Mouse (Mus musculus) lung, embryonic 16.5 days (tissue): ENCODE data around the gene Tbcc. TPM values are rescaled to one million over a fixed set of nuclear protein-coding genes. Genes with fewer than 3 reads are reported as not detected.

ENCODE experiments used
- ATAC-seq: fragments of 200-750 bp; cut with Nextera tagmentation; 2 replicates; pipeline ENCODE4 v1.8.0; 2017; ENCODE audit warnings: low read depth, mild to moderate bottlenecking, moderate library complexity
- H3K27ac ChIP-seq: fragments of 300-500 bp; sonication (generic); 2 replicates; pipeline ENCODE4 v1.5.1; 2014; ENCODE audit warnings: mild to moderate bottlenecking, control low read depth, low read length
- H3K27me3 ChIP-seq: fragments of 300-500 bp; sonication (generic); 2 replicates; pipeline ENCODE4 v1.6.1; 2014; ENCODE audit warnings: low read depth, low read length, mixed read lengths; ENCODE audit not compliant: control insufficient read depth, insufficient read depth
- H3K36me3 ChIP-seq: fragments of 300-500 bp; sonication (generic); 2 replicates; pipeline ENCODE4 v1.6.1; 2014; ENCODE audit warnings: low read length; ENCODE audit not compliant: control insufficient read depth, insufficient read depth
- H3K4me1 ChIP-seq: fragments of 300-500 bp; sonication (generic); replicated peaks from 2 replicates; pipeline ENCODE4 v1.6.1; 2014; ENCODE audit warnings: low read length, mixed read lengths; ENCODE audit not compliant: control insufficient read depth, insufficient read depth
- H3K4me2 ChIP-seq: fragments of 300-500 bp; sonication (generic); 2 replicates; pipeline ENCODE4 v1.6.1; 2014; ENCODE audit warnings: low read depth, low read length, control low read depth
- H3K4me3 ChIP-seq: fragments of 300-500 bp; sonication (generic); 2 replicates; pipeline ENCODE4 v1.5.1; 2014; ENCODE audit warnings: mild to moderate bottlenecking, low read length, control low read depth
- H3K9ac ChIP-seq: fragments of 300-500 bp; sonication (generic); 2 replicates; pipeline ENCODE4 v1.6.1; 2014; ENCODE audit warnings: low read length, control low read depth
- H3K9me3 ChIP-seq: fragments of 300-500 bp; sonication (generic); 2 replicates; pipeline ENCODE4 v1.6.1; 2016; ENCODE audit warnings: low read length; ENCODE audit not compliant: control insufficient read depth
- WGBS: fragments of 180-500 bp; shearing (Covaris S2); extraction: QIAGEN DNeasy Blood & Tissue Kit; methylation state at CpG from one replicate; pipeline ENCODE4 v1.1.7; 2014; 5-methylcytosine and 5-hydroxymethylcytosine counted together
- polyA plus RNA-seq: library from polyadenylated mRNA; unstranded; fragments of >200 nt; fragmentation: Nextera tagmentation; extraction: Ambion mirVana; gene quantifications from 2 replicates; pipeline ENCODE4 v1.2.1, GENCODE M21; 2015

Tbcc gene
- polyA plus RNA-seq, 1 experiment from 2014 or later = 38.6 TPM

DNA sequence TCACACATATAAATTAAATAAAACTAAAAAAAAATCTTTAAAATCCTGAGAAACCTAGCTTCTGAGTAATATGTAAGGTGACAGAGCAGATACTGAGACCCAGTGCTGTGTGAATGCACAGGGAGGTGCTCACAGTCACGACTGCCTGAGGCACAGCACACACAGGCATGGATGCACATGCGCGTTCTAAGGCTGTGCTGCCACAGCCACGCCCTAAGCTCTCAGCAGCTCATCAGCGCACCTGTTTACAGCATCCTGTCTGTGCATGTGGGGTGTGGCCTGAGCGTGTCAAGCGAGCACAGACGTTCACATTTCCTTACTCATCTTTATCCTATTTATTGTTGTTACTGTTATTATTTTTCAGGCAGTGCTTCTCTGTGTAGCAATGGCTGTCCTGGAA is 50.0 kb downstream of the Tbcc start:
- H3K4me1 ChIP-seq = no peaks in the 10 kb centered on the region
- ATAC-seq = no peak
- no peaks in the 10 kb centered on the region for H3K9me3 ChIP-seq
- no peak overlapping the region for H3K27ac ChIP-seq
- H3K4me2 ChIP-seq = no peak overlapping the region
- H3K36me3 ChIP-seq = peaks cover 69% of the 10 kb centered on the region
- WGBS = 91% methylated on average over 8 of the region's 8 CpGs
- no peaks in the 10 kb centered on the region for H3K27me3 ChIP-seq
- H3K9ac ChIP-seq = no peak overlapping the region
- no peak overlapping the region for H3K4me3 ChIP-seq

Other genes with a start within 250 kb of the Tbcc start
- 27.6 and 30.8 TPM in 2 replicates for gene Klc4, start 244.7 kb upstream of the Tbcc start, polyA plus RNA-seq
- 93.0 and 97.4 TPM in 2 replicates for gene Mrpl2, start 244.5 kb upstream of the Tbcc start, polyA plus RNA-seq
- gene Cul7, start 240.3 kb upstream of the Tbcc start, polyA plus RNA-seq = 49.1 and 50.8 TPM in 2 replicates
- 51.4 and 51.6 TPM in 2 replicates for gene Rrp36, start 216.3 kb upstream of the Tbcc start, polyA plus RNA-seq
- gene Mea1, start 211.9 kb upstream of the Tbcc start, polyA plus RNA-seq = 129 and 137 TPM in 2 replicates
- gene Klhdc3, start 209.8 kb upstream of the Tbcc start, polyA plus RNA-seq = 115 TPM in 2 replicates
- gene Ppp2r5d, start 185.6 kb upstream of the Tbcc start, polyA plus RNA-seq = 90.7 and 94.7 TPM in 2 replicates
- gene Pex6, start 179.2 kb upstream of the Tbcc start, polyA plus RNA-seq = 22.1 and 24.2 TPM in 2 replicates
- 2.5 and 5.2 TPM in 2 replicates for gene Gnmt, start 161.5 kb upstream of the Tbcc start, polyA plus RNA-seq
- gene Cnpy3, start 138.5 kb upstream of the Tbcc start, polyA plus RNA-seq = 79.0 and 80.1 TPM in 2 replicates
- 2.8 and 7.1 TPM in 2 replicates for gene Ptcra, start 127.0 kb upstream of the Tbcc start, polyA plus RNA-seq
- gene 2310039H08Rik, start 118.0 kb upstream of the Tbcc start, polyA plus RNA-seq = 59.5 and 60.2 TPM in 2 replicates
- gene Rpl7l1, start 108.0 kb upstream of the Tbcc start, polyA plus RNA-seq = 141 and 154 TPM in 2 replicates
- gene Bicral, start 32.2 kb upstream of the Tbcc start, polyA plus RNA-seq = 3.3 and 4.4 TPM in 2 replicates
- gene Prph2, start 19.8 kb downstream of the Tbcc start, polyA plus RNA-seq = not detected in 2 replicates
- 15.2 and 16.1 TPM in 2 replicates for gene Ubr2, start 119.9 kb downstream of the Tbcc start, polyA plus RNA-seq